Comparison of ENCODE assay signal across 11 mouse cellular contexts in the genomic region with DNA sequence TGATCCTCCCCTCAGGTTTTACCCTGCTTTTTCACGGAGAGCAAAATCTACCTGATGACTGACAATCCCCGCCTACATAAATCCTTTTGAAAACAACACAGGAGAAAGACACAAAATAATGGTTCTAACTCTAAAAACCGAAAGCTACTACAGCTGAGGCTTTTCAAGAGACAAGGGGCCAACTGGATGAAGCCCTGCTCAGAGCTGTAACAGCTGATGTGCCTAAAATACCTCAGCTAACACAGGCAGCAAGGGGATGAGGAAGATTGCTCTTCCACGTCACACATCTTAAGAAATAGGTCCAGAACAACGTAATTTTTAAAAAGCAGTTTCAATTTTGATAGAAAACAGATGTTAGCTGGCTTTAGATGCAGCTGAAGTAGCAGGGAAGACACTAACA.
DNase-seq lines count a peak whose midpoint lies in the region; ATAC-seq and TF ChIP-seq lines count a peak whose summit lies in the region.
"Had no signal": no experiment of that assay in that cellular context is flagged by ENCODE, and none has a peak within 500 bp of the region (broad histone marks: within the 10 kb centered on the region; RNA-seq: fewer than 3 reads in every experiment).

No protein-coding gene starts in this region.

- no peak overlapping the region for H3K9ac ChIP-seq in liver, embryonic 12.5 days
- peak overlapping the region; percentile 44; the same call in 1 of the 2 replicates for H3K9ac ChIP-seq in CH12.LX (ENCODE audit: insufficient read depth, low read depth)
- no peak overlapping the region for H3K9ac ChIP-seq in embryonic facial prominence, embryonic 14.5 days (ENCODE audit: low read depth, low read length)
- H3K9ac ChIP-seq in intestine, embryonic 15.5 days: no peak overlapping the region
- H3K9ac ChIP-seq: hindbrain, embryonic 13.5 days; limb, embryonic 13.5 days had no signal

- peak overlapping the region; percentile 50; the same call in 1 of the 2 replicates for H3K27ac ChIP-seq in liver, embryonic 12.5 days
- no peak overlapping the region for H3K27ac ChIP-seq in CH12.LX (ENCODE audit: insufficient read depth, low read depth)
- peak overlapping the region; percentile 46 for H3K27ac ChIP-seq in embryonic facial prominence, embryonic 14.5 days (replicated peaks; ENCODE audit: low read depth, low read length)
- H3K27ac ChIP-seq in intestine, embryonic 15.5 days: no peak overlapping the region
- H3K27ac ChIP-seq: hindbrain, embryonic 13.5 days; limb, embryonic 13.5 days had no signal

- TF ChIP-seq CTCF in CH12.LX (conservative IDR thresholded peaks at IDR 0.05 in 1 of 2, IDR thresholded peaks at IDR 0.05 in 1 of 2; ENCODE audit: low read depth in 2 of 2, low read length in 2 of 2): no peak

- H3K79me2 ChIP-seq in CH12.LX (replicated peaks; ENCODE audit: control insufficient read depth, extremely low read depth, insufficient read depth, poor library complexity, severe bottlenecking) (no peaks in the 10 kb centered on the region), myocyte (ENCODE audit: control insufficient read depth, insufficient read depth) (peaks cover 55% of the 10 kb centered on the region)

- TF ChIP-seq EP300 in CH12.LX (IDR thresholded peaks at IDR 0.05; ENCODE audit: low read length): 0 out of 2 replicates have a peak, but pooled peaks have one; percentile 16

- no peaks in the 10 kb centered on the region for H3K9me3 ChIP-seq in liver, embryonic 12.5 days (replicated peaks)
- no peaks in the 10 kb centered on the region for H3K9me3 ChIP-seq in CH12.LX (replicated peaks; ENCODE audit: low read length)
- no peaks in the 10 kb centered on the region for H3K9me3 ChIP-seq in embryonic facial prominence, embryonic 14.5 days (ENCODE audit: control insufficient read depth, low read length)
- H3K9me3 ChIP-seq in intestine, embryonic 15.5 days: no peaks in the 10 kb centered on the region
- H3K9me3 ChIP-seq: hindbrain, embryonic 13.5 days; limb, embryonic 13.5 days had no signal

- ATAC-seq in liver, embryonic 12.5 days: no peak
- no peak; the same call in 1 of the 2 replicates for ATAC-seq in embryonic facial prominence, embryonic 14.5 days (ENCODE audit: low read depth)
- ATAC-seq in intestine, embryonic 15.5 days: no peak
- ATAC-seq: forebrain, embryonic 16.5 days had no signal

- H3K4me1 ChIP-seq in liver, embryonic 12.5 days: peaks cover 45% of the 10 kb centered on the region
- H3K4me1 ChIP-seq in CH12.LX (ENCODE audit: control insufficient read depth in 1 of 2, insufficient read depth in 2 of 2): peaks cover 0 to 25% of the 10 kb centered on the region in 2 experiments; a peak in 3 of 4 replicates
- H3K4me1 ChIP-seq in embryonic facial prominence, embryonic 14.5 days (ENCODE audit: control insufficient read depth, insufficient read depth, low read length): peaks cover 25% of the 10 kb centered on the region
- H3K4me1 ChIP-seq in intestine, embryonic 15.5 days (replicated peaks): no peaks in the 10 kb centered on the region
- H3K4me1 ChIP-seq: hindbrain, embryonic 13.5 days had no signal

- no peaks in the 10 kb centered on the region for H3K27me3 ChIP-seq in liver, embryonic 12.5 days (replicated peaks)
- H3K27me3 ChIP-seq in CH12.LX (replicated peaks): no peaks in the 10 kb centered on the region
- no peaks in the 10 kb centered on the region for H3K27me3 ChIP-seq in embryonic facial prominence, embryonic 14.5 days (replicated peaks; ENCODE audit: control insufficient read depth, insufficient read depth, low read length)
- no peaks in the 10 kb centered on the region for H3K27me3 ChIP-seq in myocyte (ENCODE audit: control insufficient read depth, insufficient read depth, insufficient read length)
- H3K27me3 ChIP-seq in intestine, embryonic 15.5 days (replicated peaks): no peaks in the 10 kb centered on the region
- H3K27me3 ChIP-seq: hindbrain, embryonic 13.5 days; limb, embryonic 13.5 days had no signal

- no peak for TF ChIP-seq RAD21 in CH12.LX (IDR thresholded peaks at IDR 0.05; ENCODE audit: low read depth, low read length)

- dilution Hi-C loops in CH12.LX (cut with MboI; ENCODE audit: extremely low pct_ligation_motif_present, extremely low pct_unique_long_range_greater_than_20kb, low sequenced_read_pairs): no loop called here

- DNase-seq in liver (no peak), CH12.LX (ENCODE audit: extremely low read depth) (peak; percentile 3)
- DNase-seq in embryonic facial prominence, embryonic 14.5 days (ENCODE audit: low spot score): peak; percentile 63
- DNase-seq in retina, postnatal 1 day: no peak
- DNase-seq: right cerebral cortex, postnatal 14 days had no signal

- WGBS in liver, embryonic 12.5 days (ENCODE audit: insufficient replicate concordance): 64% methylated on average over 5 of the region's 5 CpGs
- WGBS in embryonic facial prominence, embryonic 14.5 days: 27% methylated on average over 5 of the region's 5 CpGs
- 47% methylated on average over 5 of the region's 5 CpGs for WGBS in intestine, embryonic 15.5 days

- H3K4me3 ChIP-seq in liver, embryonic 12.5 days: no peak overlapping the region
- H3K4me3 ChIP-seq in CH12.LX (replicated peaks in 1 of 3; ENCODE audit: low read depth in 2 of 3, low read length in 2 of 3, poor library complexity in 1 of 3): no peak overlapping the region
- H3K4me3 ChIP-seq in embryonic facial prominence, embryonic 14.5 days (ENCODE audit: low read depth, low read length): no peak overlapping the region
- no peak overlapping the region for H3K4me3 ChIP-seq in myocyte
- H3K4me3 ChIP-seq in intestine, embryonic 15.5 days (replicated peaks): no peak overlapping the region
- H3K4me3 ChIP-seq: hindbrain, embryonic 13.5 days; limb, embryonic 13.5 days had no signal

- H3ac ChIP-seq in myocyte (ENCODE audit: control insufficient read depth, insufficient read length): no peak overlapping the region

- no peak for TF ChIP-seq POLR2A in CH12.LX (IDR thresholded peaks at IDR 0.05; ENCODE audit: low read depth, low read length)
- TF ChIP-seq POLR2A in myocyte (IDR thresholded peaks at IDR 0.05; ENCODE audit: insufficient read length, low read depth): no peak

- H3K4me2 ChIP-seq in liver, embryonic 12.5 days: no peak overlapping the region
- H3K4me2 ChIP-seq in CH12.LX (ENCODE audit: insufficient read depth, low read depth, poor library complexity, severe bottlenecking) (peak overlapping the region; percentile 67), myocyte (ENCODE audit: low read depth) (peak overlapping the region; percentile 61)
- H3K4me2 ChIP-seq in embryonic facial prominence, embryonic 14.5 days (ENCODE audit: low read depth, low read length): no peak overlapping the region
- H3K4me2 ChIP-seq in intestine, embryonic 15.5 days (replicated peaks): no peak overlapping the region
- H3K4me2 ChIP-seq: hindbrain, embryonic 13.5 days; limb, embryonic 13.5 days had no signal

- H3K36me3 ChIP-seq in liver, embryonic 12.5 days: peaks cover 20% of the 10 kb centered on the region
- H3K36me3 ChIP-seq in CH12.LX (replicated peaks in 1 of 2; ENCODE audit: control insufficient read depth in 1 of 2, insufficient read depth in 1 of 2, low read length in 1 of 2): peaks cover 4 to 33% of the 10 kb centered on the region in 2 experiments
- no peaks in the 10 kb centered on the region for H3K36me3 ChIP-seq in embryonic facial prominence, embryonic 14.5 days (ENCODE audit: control insufficient read depth, insufficient read depth, low read length)
- H3K36me3 ChIP-seq in myocyte (ENCODE audit: control insufficient read depth, insufficient read depth): no peaks in the 10 kb centered on the region
- no peaks in the 10 kb centered on the region for H3K36me3 ChIP-seq in intestine, embryonic 15.5 days
- H3K36me3 ChIP-seq: hindbrain, embryonic 13.5 days had no signal

- in situ Hi-C loops in CH12.LX (cut with MboI; ENCODE audit: low pct_ligation_motif_present, low pct_unique_long_range_greater_than_20kb, low sequenced_read_pairs): no loop called here

TF ChIP-seq in CH12.LX, 34 proteins besides CTCF, POLR2A, EP300 and RAD21:
- TF ChIP-seq MAFK (IDR thresholded peaks at IDR 0.05; ENCODE audit: insufficient replicate concordance, low read length) (no peak), MAZ (IDR thresholded peaks at IDR 0.05; ENCODE audit: low read depth, low read length) (no peak), JUND (conservative IDR thresholded peaks at IDR 0.05; ENCODE audit: low read depth, low read length) (no peak), USF1 (IDR thresholded peaks at IDR 0.05; ENCODE audit: low read depth, low read length) (no peak), SIN3A (IDR thresholded peaks at IDR 0.05; ENCODE audit: low read length) (0 out of 2 replicates have a peak, but pooled peaks have one; percentile 27), ZMIZ1 (IDR thresholded peaks at IDR 0.05; ENCODE audit: low read depth, low read length) (no peak), JUN (IDR thresholded peaks at IDR 0.05; ENCODE audit: insufficient read depth, low read depth, low read length) (no peak), ETS1 (conservative IDR thresholded peaks at IDR 0.05; ENCODE audit: low read depth, low read length) (0 out of 2 replicates have a peak, but pooled peaks have one; percentile 21), NELFE (IDR thresholded peaks at IDR 0.05; ENCODE audit: low read depth, low read length) (no peak)

TF ChIP-seq in myocyte, 11 proteins besides CTCF, POLR2A, EP300 and RAD21:
- peak; percentile 54 to 73 (median 66) for TF ChIP-seq MYOD1 (IDR thresholded peaks at IDR 0.05; ENCODE audit: control insufficient read depth in 1 of 3, insufficient read length in 2 of 3, low read depth in 2 of 3)
- no peak for TF ChIP-seq REST (IDR thresholded peaks at IDR 0.05; ENCODE audit: insufficient read depth, insufficient read length)
- no peak for TF ChIP-seq CEBPB (IDR thresholded peaks at IDR 0.05; ENCODE audit: insufficient read depth, poor library complexity, severe bottlenecking)
- TF ChIP-seq POLR2AphosphoS2 (IDR thresholded peaks at IDR 0.05; ENCODE audit: insufficient read length, low read depth): no peak
- TF ChIP-seq TCF3 (IDR thresholded peaks at IDR 0.05; ENCODE audit: insufficient read length, low read depth): no peak
- peak; percentile 2 for TF ChIP-seq TCF12 (IDR thresholded peaks at IDR 0.05; ENCODE audit: insufficient read depth, poor library complexity, severe bottlenecking)
- no peak for TF ChIP-seq USF1 (IDR thresholded peaks at IDR 0.05; ENCODE audit: low read depth)
- no peak for TF ChIP-seq MAX (IDR thresholded peaks at IDR 0.05; ENCODE audit: low read depth)
- TF ChIP-seq SRF (IDR thresholded peaks at IDR 0.05; ENCODE audit: control insufficient read depth, insufficient read length, low read depth): no peak
- TF ChIP-seq MYOG (IDR thresholded peaks at IDR 0.05; ENCODE audit: control insufficient read depth in 1 of 3, insufficient read depth in 1 of 3, insufficient read length in 2 of 3, low read depth in 2 of 3): peak in 2 of 3 experiments; percentile 53 to 84
- TF ChIP-seq E2F4 (IDR thresholded peaks at IDR 0.05; ENCODE audit: insufficient read depth): no peak

Comparison
In these comparisons a context has a peak if more than half of its experiments do, and no peak if none do; other contexts are left out.
1. H3K27ac ChIP-seq: peak in liver, embryonic 12.5 days (single experiment) and embryonic facial prominence, embryonic 14.5 days (single experiment); none in CH12.LX (single experiment) and intestine, embryonic 15.5 days (single experiment).
2. H3K4me2 ChIP-seq: peak in CH12.LX (single experiment) and myocyte (single experiment); none in liver, embryonic 12.5 days (single experiment), embryonic facial prominence, embryonic 14.5 days (single experiment) and intestine, embryonic 15.5 days (single experiment).
3. DNase-seq: peak in CH12.LX (single experiment) and embryonic facial prominence, embryonic 14.5 days (single experiment); none in liver (single experiment) and retina, postnatal 1 day (single experiment).